Mouse (Mus musculus): ENCODE data around the gene Mrpl20. TPM values are rescaled to one million over a fixed set of nuclear protein-coding genes. Genes with fewer than 3 reads are reported as not detected.

Gene Mrpl20
- total RNA-seq, 2 experiments from 2014 or later = 143 to 148 TPM

DNA sequence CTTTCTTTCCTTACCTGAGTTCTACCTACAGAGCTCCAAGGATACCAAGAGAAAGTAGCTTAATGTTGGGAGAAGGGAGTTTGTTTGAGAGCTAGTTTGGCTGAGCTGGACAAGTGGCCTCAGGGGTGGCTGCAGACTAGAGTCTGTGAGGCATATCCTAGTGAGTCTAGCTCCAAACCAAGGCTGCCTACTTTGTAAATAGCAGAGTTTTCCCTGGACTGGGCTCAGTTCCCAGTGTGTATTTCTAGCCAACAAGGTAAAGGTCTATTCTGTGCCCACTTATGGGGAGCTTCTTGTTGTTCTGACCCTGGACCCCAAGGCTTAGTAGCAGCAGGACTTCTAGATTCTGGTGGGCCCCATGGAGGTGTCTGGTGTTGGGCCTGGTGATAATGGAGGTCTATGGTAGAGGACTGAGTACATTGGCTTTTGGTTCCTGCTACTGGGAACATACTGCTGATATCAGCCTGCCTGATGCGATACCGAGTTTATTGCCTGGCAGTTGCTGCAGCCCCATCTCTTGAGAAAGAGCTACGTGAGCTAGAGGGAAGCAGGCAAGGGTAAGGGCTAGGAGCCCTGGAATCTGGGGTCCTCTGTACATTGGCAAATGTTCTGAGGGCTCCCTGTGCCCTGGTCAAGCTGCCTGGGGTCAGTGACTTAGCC lies 47.2 kb downstream of the Mrpl20 start:
- DNase-seq (ENCODE audit: low spot score in 2 of 2) = no peak

DNA sequence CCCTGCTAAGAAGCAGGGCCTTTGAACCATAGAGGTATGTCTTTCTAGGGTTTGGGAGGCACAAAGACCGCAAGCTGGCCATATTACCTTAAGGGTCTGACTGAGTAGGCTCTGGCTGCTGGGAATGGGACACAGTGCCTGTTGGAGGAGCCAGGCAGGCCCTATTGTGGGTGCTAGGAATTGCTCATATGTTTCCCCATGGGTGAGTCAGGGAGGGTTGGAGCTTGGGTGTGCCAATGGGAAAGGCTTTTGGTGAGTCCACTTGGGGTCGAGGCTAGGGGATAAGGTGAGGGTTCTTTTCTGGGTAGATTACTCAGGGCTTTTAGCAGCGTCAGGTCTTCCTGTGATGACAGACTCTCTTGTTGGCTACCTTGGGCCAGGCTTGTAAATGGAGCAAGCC lies 48.7 kb downstream of the Mrpl20 start:
- no peak for DNase-seq (ENCODE audit: low spot score in 2 of 2)

DNA sequence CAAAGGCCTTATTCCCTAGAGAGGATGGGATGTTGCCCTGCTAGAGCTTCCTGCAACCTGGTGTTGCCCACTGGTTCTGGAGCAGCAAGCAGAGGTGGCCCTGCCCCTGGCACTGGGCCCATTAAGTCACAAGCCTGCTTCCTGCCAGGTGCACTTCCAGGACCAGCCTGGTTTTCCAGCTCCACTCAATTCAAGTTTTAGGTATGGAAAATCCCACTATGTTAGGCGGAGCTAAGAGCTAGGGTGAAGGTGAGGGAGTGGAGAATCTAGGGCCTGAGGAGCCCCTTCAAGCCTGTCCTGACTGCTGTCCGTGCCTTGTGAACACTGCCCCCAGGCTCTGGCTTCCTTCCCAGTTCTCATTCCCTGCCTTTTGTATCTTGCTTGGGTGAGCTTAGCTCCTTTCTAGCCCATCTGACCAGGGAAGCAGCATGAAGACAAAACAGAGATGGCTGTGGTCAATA lies 49.3 kb downstream of the Mrpl20 start:
- DNase-seq (ENCODE audit: low spot score in 2 of 2) = no peak

DNA sequence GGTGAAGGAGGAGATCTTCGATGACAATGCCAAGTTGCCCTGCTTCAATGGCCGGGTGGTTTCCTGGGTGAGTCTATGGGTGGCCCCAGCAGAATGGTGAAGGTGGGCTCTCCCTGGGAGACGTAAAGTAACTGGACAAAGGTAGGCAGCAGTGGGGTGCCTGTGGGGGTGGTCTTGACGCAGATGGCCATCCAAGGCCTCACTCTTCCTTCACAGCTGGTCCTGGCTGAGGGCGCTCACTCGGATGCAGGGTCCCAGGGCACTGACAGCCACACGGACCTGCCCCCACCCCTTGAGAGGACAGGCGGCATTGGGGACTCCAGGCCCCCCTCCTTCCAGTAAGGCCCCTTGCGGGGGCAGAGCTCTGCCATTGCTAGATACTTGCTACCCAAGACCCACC lies 50.7 kb downstream of the Mrpl20 start:
- DNase-seq (ENCODE audit: low spot score in 2 of 2) = no peak

DNA sequence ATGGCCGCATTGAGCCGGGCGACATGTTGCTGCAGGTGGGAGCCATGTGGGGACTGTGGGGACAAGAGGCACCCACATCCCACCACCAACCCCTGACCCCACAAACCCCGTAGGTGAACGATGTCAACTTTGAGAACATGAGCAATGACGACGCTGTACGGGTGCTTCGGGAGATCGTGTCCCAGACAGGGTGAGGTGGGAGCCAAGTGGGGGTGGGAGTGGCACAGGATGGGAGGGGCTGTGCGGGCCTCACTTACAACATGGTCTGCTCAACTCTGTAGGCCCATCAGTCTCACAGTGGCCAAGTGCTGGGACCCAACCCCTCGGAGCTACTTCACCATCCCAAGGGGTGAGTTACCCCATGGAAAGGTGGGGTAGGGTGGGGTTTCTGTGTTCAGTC lies 52.3 kb downstream of the Mrpl20 start:
- DNase-seq (ENCODE audit: low spot score in 2 of 2) = no peak

DNA sequence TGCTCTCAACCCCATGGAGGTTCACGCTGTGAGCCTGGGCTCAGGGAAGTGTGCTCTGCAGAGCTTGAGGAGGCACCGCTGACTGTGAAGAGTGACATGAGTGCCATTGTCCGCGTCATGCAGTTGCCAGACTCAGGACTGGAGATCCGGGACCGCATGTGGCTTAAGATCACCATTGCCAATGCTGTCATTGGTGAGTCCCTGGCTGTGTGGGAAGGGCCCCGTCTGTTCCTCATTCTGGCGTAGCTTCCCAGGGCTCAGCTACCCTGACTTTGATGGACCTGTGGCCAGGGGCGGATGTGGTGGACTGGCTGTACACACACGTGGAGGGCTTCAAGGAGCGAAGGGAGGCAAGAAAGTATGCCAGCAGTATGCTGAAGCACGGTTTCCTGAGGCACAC lies 53.4 kb downstream of the Mrpl20 start:
- DNase-seq (ENCODE audit: low spot score in 2 of 2) = no peak

DNA sequence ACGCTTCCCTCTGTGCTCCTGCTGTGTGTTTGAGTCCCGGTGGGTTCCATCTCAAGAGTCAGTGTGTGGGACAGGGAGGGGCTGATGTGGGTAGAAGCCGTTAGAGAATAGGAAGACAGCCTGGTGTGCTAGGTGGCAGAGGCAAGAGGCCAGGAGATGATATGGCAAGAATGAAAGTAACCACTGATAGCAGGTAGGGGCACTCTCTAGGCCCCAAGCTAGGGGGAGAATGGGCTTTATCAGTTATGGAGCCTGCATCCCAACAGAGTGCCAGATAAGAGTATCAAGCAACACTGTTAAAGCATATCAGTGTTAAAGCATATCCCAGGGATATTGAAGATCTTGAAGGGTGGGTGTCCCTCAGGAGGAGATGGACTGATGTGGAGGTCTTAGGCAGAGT lies 54.2 kb downstream of the Mrpl20 start:
- no peak for DNase-seq (ENCODE audit: low spot score in 2 of 2)

DNA sequence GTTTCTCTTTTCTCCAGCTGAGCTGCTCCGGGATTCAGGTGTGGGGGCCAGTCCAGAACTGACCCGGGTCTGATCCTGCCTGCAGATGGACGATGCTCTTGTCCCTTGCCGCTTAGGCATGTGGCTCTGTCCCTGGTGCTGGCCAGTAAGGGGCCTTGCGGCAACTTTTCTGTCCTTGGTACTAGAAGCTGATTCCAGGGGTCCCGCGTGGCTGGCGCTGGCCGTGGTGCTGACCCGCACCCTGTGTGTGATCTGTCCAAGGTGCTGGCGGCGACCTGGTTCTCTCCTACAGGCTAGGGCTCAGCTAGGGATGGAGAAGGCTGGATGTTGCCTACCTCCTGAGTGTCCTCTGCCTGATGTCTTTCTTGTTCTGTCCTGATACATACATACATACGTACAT lies 56.6 kb downstream of the Mrpl20 start:
- peak in 1 of 2 experiments; percentile 36 for DNase-seq (ENCODE audit: low spot score in 2 of 2)

Small RNA genes within 50 kb of the gene (microRNA-seq; reads per million reads assigned to microRNA genes)
- gene Gm27743 (ENCODE audit: borderline number of aligned reads in 2 of 2) = 0 reads per million in 2 experiments

Other genes starting within 250 kb of the Mrpl20 start
- gene Nadk, start 240.5 kb upstream of the Mrpl20 start, total RNA-seq (2021) = 100 to 1,000 TPM; 160 to 313 TPM
- gene Slc35e2, start 201.5 kb upstream of the Mrpl20 start, total RNA-seq (2021) = 10 to 100 TPM; 28.6 to 35.7 TPM
- gene Cdk11b, start 178.0 kb upstream of the Mrpl20 start, total RNA-seq (2021) = 10 to 100 TPM; 56.8 to 62.0 TPM
- not detected for gene Gm10563, start 157.5 kb upstream of the Mrpl20 start, total RNA-seq (2021)
- 10 to 100 TPM in 1 of 2 experiments, 1 to 10 TPM in 1; 5.6 to 12.8 TPM for gene Mmp23, start 149.5 kb upstream of the Mrpl20 start, total RNA-seq (2021)
- 10 to 100 TPM; 57.1 to 59.7 TPM for gene Mib2, start 133.7 kb upstream of the Mrpl20 start, total RNA-seq (2021)
- gene Fndc10, start 108.5 kb upstream of the Mrpl20 start, total RNA-seq (2021) = 10 to 100 TPM; 31.5 to 48.1 TPM
- gene Ssu72, start 98.1 kb upstream of the Mrpl20 start, total RNA-seq (2021) = 100 to 1,000 TPM in 1 of 2 experiments, 10 to 100 TPM in 1; 92.0 to 105 TPM
- gene Tmem240, start 68.1 kb upstream of the Mrpl20 start, total RNA-seq (2021) = under 1 TPM; 0.48 to 0.89 TPM
- 10 to 100 TPM; 96.2 to 99.8 TPM for gene Atad3a, start 41.8 kb upstream of the Mrpl20 start, total RNA-seq (2021)
- gene Vwa1, start 28.2 kb upstream of the Mrpl20 start, total RNA-seq (2021) = 10 to 100 TPM in 1 of 2 experiments, 1 to 10 TPM in 1; 3.8 to 12.3 TPM
- gene Tmem88b, start 17.0 kb upstream of the Mrpl20 start, total RNA-seq (2021) = under 1 TPM; 0.56 to 0.70 TPM
- gene Ankrd65, start 12.4 kb upstream of the Mrpl20 start, total RNA-seq (2021) = not detected
- gene Ccnl2, start 9.6 kb downstream of the Mrpl20 start, total RNA-seq (2021) = 100 to 1,000 TPM; 112 to 146 TPM
- gene Aurkaip1, start 28.4 kb downstream of the Mrpl20 start, total RNA-seq (2021) = 100 to 1,000 TPM; 142 to 164 TPM
- 10 to 100 TPM; 40.0 to 43.1 TPM for gene Mxra8, start 36.8 kb downstream of the Mrpl20 start, total RNA-seq (2021)
- gene Dvl1, start 44.5 kb downstream of the Mrpl20 start, total RNA-seq (2021) = 10 to 100 TPM; 62.3 to 87.0 TPM
- gene Tas1r3, start 60.5 kb downstream of the Mrpl20 start, total RNA-seq (2021) = under 1 TPM; 0.27 to 0.42 TPM
- gene Cptp, start 66.6 kb downstream of the Mrpl20 start, total RNA-seq (2021) = 10 to 100 TPM; 16.9 to 17.5 TPM
- gene Ints11, start 66.7 kb downstream of the Mrpl20 start, total RNA-seq (2021) = 10 to 100 TPM; 26.4 to 29.7 TPM
- 10 to 100 TPM; 28.1 to 32.8 TPM for gene Pusl1, start 88.9 kb downstream of the Mrpl20 start, total RNA-seq (2021)
- 10 to 100 TPM; 17.2 to 19.3 TPM for gene Acap3, start 88.9 kb downstream of the Mrpl20 start, total RNA-seq (2021)
- 10 to 100 TPM; 75.5 to 85.8 TPM for gene Ube2j2, start 141.0 kb downstream of the Mrpl20 start, total RNA-seq (2021)
- 10 to 100 TPM; 69.5 to 94.3 TPM for gene C1qtnf12, start 159.4 kb downstream of the Mrpl20 start, total RNA-seq (2021)
- gene B3galt6, start 189.8 kb downstream of the Mrpl20 start, total RNA-seq (2021) = 1 to 10 TPM; 5.9 to 6.1 TPM
- 100 to 1,000 TPM; 227 to 290 TPM for gene Sdf4, start 190.0 kb downstream of the Mrpl20 start, total RNA-seq (2021)
- gene Tnfrsf4, start 211.0 kb downstream of the Mrpl20 start, total RNA-seq (2021) = under 1 TPM; 0.29 to 0.66 TPM
- gene Tnfrsf18, start 223.3 kb downstream of the Mrpl20 start, total RNA-seq (2021) = not detected